Mouse (Mus musculus) erythroid progenitor cell, adult 5-6 weeks (primary cell): ENCODE data around the gene Mrpl35. TPM values are rescaled to one million over a fixed set of nuclear protein-coding genes. Genes with fewer than 3 reads are reported as not detected.

Source experiments
- ATAC-seq: replicated peaks from 2 replicates; pipeline ENCODE4 v1.8.0; 2016; ENCODE audit warnings: moderate number of reproducible peaks, mild to moderate bottlenecking, moderate TSS enrichment, inconsistent platforms; ENCODE audit not compliant: poor library complexity, low FRiP score, severe bottlenecking
- total RNA-seq, 2 experiments: library from RNA; stranded (forward) in 1 of 2; stranded (reverse) in 1 of 2; fragments of 150-400 nt in 1 of 2; fragments of 186-747, 209-891 nt in 1 of 2; gene quantifications; 2 replicates each; pipeline versions ENCODE4 v1.2.3 to v1.2.4; 2015 to 2017; ENCODE audit warnings: low replicate concordance in 2 of 2

Mrpl35 gene
- total RNA-seq, 2 experiments from 2014 or later = 5.9 to 17.9 TPM

DNA sequence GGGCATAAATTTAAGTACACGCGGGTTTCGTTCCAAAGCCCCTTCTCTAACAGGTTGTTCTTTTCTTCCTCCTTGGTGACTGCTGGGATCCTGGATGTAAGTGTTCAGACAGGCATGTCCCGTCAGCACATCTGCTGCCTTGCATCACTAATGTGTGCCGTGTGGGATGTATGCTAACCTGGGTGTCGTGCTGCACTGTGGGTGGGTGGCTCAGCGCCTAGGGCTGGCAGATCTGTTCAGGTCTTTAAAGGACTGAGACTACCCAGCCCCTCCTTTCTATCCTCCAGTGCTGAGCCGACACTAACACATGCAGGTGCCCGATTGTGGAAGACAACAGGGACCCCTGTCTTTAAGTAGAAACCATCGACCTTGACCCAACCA, 25.1 kb downstream of the Mrpl35 start:
- peak; percentile 22; the same call in 1 of the 2 replicates for ATAC-seq

GRCm38 (mm10) chr6:71801011-71801713, 25.6 kb downstream of the Mrpl35 start:
- peak; percentile 84 for ATAC-seq

DNA sequence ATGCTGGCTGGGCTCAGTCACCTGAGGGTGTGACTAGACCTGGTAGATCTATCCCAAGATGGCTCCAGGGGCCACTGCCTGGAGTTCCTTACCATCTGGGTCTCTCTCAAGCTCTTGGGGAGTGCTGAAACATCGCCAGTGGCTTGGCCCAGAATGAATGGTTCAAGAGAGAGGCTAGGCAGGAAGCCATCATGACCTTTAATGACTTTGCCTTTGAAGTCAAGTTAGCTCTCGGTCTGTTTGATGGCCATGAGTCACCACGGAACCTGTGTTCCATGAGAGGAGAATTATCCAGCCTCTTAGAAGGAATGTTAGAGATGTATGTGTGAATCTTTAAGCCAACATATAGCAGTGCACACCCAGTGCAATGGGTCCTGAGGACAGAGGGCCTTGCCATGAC, 27.4 kb downstream of the Mrpl35 start:
- ATAC-seq = no peak

DNA sequence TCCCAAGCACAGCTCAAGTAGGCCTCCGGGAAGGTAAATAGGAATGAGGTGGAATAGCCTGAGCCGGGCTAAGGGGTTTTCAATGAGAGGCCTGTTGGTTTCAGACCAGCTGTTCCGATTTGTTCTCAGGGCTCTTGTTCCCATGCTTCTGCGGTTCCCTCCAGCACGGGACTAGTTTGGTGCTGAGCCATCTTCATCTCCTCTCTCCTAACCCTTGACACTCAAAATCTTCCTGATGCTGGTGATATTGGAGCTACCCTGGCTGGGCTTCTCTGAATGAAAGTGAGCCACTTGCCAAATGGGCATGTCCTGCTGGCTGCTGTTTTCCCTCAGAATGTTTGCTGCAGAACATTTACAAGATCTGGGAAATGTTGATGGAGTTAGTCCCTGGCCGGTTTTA, 35.0 kb downstream of the Mrpl35 start:
- no peak for ATAC-seq

DNA sequence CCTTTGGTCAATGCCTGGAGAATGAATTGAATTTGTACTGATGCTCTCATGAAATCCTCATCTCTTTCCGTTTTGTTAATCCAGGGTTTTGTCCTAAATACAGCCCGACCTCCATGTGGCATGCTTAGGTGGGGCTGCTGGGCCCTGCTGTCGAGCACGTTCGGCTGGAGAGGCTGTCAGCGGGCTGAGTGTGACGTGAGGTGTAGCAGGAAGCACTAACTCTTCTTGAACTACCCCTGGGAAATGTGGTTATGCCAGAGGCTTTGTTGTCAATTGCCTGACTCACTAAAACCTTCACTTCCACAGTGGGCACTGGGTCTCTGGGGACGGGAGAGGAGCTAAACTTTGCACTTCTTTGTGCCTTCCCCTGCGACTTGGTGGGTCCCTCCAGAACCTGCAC, 38.4 kb downstream of the Mrpl35 start:
- no peak for ATAC-seq

GRCm38 (mm10) chr6:71783165-71783564, 43.6 kb downstream of the Mrpl35 start:
- ATAC-seq = no peak

DNA sequence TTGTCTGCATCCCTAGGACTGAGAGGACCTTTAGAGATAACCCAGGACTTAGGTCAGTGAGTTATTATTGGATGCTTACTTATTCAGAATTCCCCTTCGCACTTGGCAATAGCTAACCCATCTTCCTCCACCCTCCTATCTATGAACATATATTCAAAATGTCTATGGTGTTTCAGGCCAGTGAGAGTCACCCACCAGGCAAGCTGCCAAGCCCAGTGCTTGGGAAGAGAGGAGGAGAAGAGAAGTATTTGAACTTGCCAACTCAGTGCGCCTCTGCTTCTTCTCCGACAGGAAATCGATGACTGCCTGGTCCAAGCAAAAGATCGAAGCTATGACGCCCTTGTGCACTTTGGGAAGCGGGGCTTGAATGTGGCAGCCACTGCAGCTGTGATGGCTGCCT, 46.3 kb downstream of the Mrpl35 start:
- no peak for ATAC-seq

DNA sequence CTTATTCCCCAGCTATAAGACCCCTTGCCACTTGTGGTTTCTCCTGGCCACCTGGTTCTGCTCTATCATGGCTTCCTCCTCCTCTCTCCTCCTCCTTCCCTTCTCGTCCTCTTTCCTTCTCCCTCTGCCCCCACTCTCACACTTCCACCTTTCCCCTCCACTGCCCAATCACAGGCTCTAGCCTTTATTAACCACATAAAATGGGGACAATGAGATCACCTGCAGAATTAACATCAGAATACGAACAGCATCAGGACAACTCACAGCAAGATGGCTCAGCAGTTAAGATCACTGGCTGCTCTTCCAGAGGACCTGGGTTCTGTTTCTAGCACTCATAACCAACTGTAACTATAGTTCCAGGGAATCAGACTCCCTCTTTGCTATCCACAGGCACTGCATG, 46.9 kb downstream of the Mrpl35 start:
- no peak for ATAC-seq

DNA sequence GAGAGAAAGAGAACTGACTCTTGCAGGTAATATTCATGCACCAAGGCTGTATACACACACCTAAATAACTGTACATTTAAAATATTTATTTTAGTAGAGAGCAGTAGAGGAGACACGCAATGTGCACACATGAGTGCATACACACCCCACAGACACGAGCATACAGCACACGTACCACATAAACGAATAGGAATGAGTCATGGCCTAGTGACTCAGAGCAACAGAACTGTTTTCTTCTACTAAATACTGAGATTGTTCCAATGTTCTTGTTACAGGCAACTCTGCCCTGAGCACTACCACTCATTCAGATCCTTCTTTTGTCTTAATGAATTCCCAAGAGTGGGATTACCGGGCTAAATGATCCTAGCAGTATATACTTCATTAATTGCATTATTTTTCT, 48.8 kb downstream of the Mrpl35 start:
- no peak for ATAC-seq

DNA sequence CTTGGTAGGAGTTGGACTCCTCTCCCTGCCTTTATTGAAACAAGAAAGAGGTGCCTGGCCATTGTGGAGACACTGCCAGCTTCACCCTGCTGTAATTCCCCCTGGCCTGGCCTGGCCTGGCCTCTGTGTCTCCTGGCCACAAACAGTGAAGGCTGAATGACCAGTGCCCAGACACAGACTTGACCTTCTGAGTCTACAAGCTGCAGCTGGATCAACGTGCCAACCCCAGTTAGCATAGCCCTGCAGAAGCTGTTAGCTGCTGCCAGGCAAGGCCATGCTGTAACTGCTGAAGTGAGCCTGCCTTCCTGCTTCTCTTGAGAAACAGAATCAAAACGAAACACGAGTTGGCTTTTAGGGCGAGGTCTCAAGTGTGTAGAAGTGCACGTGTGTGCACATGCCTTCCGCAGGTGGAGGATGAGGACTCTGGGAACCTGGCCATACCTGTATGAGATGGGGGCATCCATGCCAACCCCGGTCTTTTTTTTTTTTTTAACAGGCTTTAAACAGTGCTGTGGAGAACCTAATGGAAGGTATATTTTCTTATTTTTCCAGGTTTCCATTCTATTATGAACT, 54.0 kb downstream of the Mrpl35 start:
- ATAC-seq = no peak

GRCm38 (mm10) chr6:71772156-71772555, 54.6 kb downstream of the Mrpl35 start:
- ATAC-seq = no peak

DNA sequence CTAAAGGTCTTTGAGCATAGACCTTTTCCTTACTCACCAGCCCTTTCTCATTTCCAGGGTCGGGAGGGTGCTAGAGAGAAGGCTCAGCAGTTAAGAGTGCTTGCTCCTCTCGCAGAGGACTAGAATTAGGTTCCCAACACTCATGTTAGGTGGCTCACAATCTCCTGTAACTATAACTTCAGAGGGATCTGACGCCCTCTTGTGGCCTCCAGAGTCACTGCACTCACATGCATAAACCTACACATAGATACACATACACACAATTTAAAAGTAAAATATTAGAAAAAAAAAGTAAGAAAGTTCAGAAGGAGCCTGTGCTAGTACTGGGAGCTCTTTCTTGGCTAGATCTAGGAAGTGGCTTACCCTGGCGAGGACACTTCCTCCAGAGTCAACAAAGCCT, 55.5 kb downstream of the Mrpl35 start:
- ATAC-seq = no peak

DNA sequence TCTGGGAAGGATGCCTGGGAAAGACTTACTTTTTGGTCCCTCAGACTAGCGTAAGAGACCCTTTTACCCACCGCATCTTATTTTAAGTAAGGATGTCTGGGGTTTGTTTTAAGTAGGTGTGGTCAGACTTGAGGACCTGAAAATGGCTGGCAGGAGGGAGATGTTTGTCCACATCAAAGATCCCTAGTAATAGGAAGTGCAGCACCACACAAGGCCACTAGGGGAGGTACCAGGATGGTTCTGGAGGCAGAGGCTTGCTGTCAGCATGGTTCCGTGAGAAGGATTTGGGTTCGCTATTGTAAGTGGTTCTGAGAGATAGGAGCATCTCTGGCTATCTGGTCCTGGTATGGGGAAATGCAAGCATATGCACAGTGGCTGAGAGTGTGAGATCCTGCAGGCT, 55.9 kb downstream of the Mrpl35 start:
- no peak for ATAC-seq

- ATAC-seq = no peak
Observed at GRCm38 (mm10) chr6:71769901-71770690, 56.7 kb downstream of the Mrpl35 start.

GRCm38 (mm10) chr6:71767761-71768160, 59.0 kb downstream of the Mrpl35 start:
- no peak for ATAC-seq

Other genes with a start within 250 kb of the Mrpl35 start
- 40.2 and 46.9 TPM in 2 replicates for gene Kdm3a, start 194.0 kb downstream of the Mrpl35 start, total RNA-seq (2015; ENCODE audit: low replicate concordance)
- 39.4 and 67.0 TPM in 2 replicates for gene Kdm3a, start 194.0 kb downstream of the Mrpl35 start, total RNA-seq (2017; ENCODE audit: low replicate concordance)
- gene Reep1, start 119.4 kb downstream of the Mrpl35 start, total RNA-seq (2015; ENCODE audit: low replicate concordance) = not detected in 2 replicates
- not detected in 2 replicates for gene Reep1, start 119.4 kb downstream of the Mrpl35 start, total RNA-seq (2017; ENCODE audit: low replicate concordance)
- 72.1 and 78.4 TPM in 2 replicates for gene Immt, start 4.4 kb upstream of the Mrpl35 start, total RNA-seq (2015; ENCODE audit: low replicate concordance)
- 79.6 and 98.6 TPM in 2 replicates for gene Immt, start 4.4 kb upstream of the Mrpl35 start, total RNA-seq (2017; ENCODE audit: low replicate concordance)
- gene Ptcd3, start 81.8 kb upstream of the Mrpl35 start, total RNA-seq (2015; ENCODE audit: low replicate concordance) = 55.1 and 91.0 TPM in 2 replicates
- 42.0 and 47.4 TPM in 2 replicates for gene Ptcd3, start 81.8 kb upstream of the Mrpl35 start, total RNA-seq (2017; ENCODE audit: low replicate concordance)
- 7.9 and 21.4 TPM in 2 replicates for gene Polr1a, start 82.1 kb upstream of the Mrpl35 start, total RNA-seq (2015; ENCODE audit: low replicate concordance)
- 5.9 and 6.7 TPM in 2 replicates for gene Polr1a, start 82.1 kb upstream of the Mrpl35 start, total RNA-seq (2017; ENCODE audit: low replicate concordance)